Mouse (Mus musculus): ENCODE measurements at regions not wholly inside any gene's neighbourhood (a gene's known extent, or its start where the extent isn't known, plus 50 kb on each side); places are given as distances from the start of the nearest gene placed in this dataset.

DNA sequence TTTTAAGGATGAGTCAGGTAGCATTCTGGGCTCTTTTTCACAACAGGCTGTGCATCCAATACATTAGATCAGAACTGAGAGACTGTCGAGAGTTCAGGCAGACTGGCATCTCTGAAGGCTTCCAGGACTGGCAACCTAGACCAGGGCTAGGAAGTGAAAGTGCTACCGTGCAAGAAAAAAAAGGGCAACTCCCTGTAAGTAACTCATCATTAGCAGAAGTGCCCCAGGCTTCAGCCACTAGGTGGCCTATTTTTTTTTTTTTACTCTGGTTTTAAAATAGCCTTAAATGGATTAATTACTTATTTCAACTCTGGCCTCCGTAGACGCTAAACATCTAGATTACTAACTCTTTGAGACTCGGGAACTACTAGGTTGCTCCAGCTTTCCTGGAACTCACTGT is 216.8 kb downstream of the Sp3 start:
- peak overlapping the region; percentile 13 to 39; a peak in 2 of 4 replicates for H3K4me3 ChIP-seq (ENCODE audit: control insufficient read depth in 1 of 2, insufficient read depth in 1 of 2, low read depth in 2 of 2, low read length in 2 of 2)
- H3K4me1 ChIP-seq (ENCODE audit: control insufficient read depth in 1 of 2, insufficient read depth in 2 of 2, low read length in 2 of 2), result no peaks in the 10 kb centered on the region
- no peak overlapping the region for H3K9ac ChIP-seq (ENCODE audit: control insufficient read depth, low read depth, low read length, poor library complexity, severe bottlenecking)
- H3K79me2 ChIP-seq (ENCODE audit: control insufficient read depth, insufficient read depth, low read length, poor library complexity), result no peaks in the 10 kb centered on the region
- peak; percentile 88 for TF ChIP-seq ZNF384 (IDR thresholded peaks at IDR 0.05; ENCODE audit: low read depth, low read length)
- TF ChIP-seq GATA1 (IDR thresholded peaks at IDR 0.05; ENCODE audit: low read depth, low read length), result no peak
- TF ChIP-seq MYB (IDR thresholded peaks at IDR 0.05; ENCODE audit: low read depth, low read length), result no peak
- TF ChIP-seq SMC3 (IDR thresholded peaks at IDR 0.05; ENCODE audit: low read depth, low read length), result peak; percentile 58
- TF ChIP-seq TCF12 (IDR thresholded peaks at IDR 0.05; ENCODE audit: low read depth, low read length), result no peak
- peak in 2 of 3 experiments; percentile 14 to 50; a peak in 3 of 6 replicates for TF ChIP-seq CTCF (IDR thresholded peaks at IDR 0.05 in 2 of 3, conservative IDR thresholded peaks at IDR 0.05 in 1 of 3; ENCODE audit: control insufficient read depth in 1 of 3, insufficient read depth in 1 of 3, low read depth in 2 of 3, low read length in 3 of 3, poor library complexity in 1 of 3, severe bottlenecking in 1 of 3)
- peak; percentile 24 for TF ChIP-seq RAD21 (IDR thresholded peaks at IDR 0.05; ENCODE audit: low read depth, low read length)
- H3K36me3 ChIP-seq (ENCODE audit: control insufficient read depth in 1 of 2, insufficient read depth in 2 of 2, low read length in 2 of 2), result no peaks in the 10 kb centered on the region
- no peak overlapping the region for H3K27ac ChIP-seq (ENCODE audit: control insufficient read depth, low read depth, low read length)
- H3K9me3 ChIP-seq (replicated peaks; ENCODE audit: insufficient read depth, low read length), result no peaks in the 10 kb centered on the region
- peaks cover 0 to 3% of the 10 kb centered on the region in 2 experiments; a peak in 3 of 4 replicates for H3K27me3 ChIP-seq (ENCODE audit: control insufficient read depth in 1 of 2, insufficient read depth in 2 of 2, low read length in 2 of 2)
- peak; percentile 32 for DNase-seq (ENCODE audit: low read depth, low spot score)

DNA sequence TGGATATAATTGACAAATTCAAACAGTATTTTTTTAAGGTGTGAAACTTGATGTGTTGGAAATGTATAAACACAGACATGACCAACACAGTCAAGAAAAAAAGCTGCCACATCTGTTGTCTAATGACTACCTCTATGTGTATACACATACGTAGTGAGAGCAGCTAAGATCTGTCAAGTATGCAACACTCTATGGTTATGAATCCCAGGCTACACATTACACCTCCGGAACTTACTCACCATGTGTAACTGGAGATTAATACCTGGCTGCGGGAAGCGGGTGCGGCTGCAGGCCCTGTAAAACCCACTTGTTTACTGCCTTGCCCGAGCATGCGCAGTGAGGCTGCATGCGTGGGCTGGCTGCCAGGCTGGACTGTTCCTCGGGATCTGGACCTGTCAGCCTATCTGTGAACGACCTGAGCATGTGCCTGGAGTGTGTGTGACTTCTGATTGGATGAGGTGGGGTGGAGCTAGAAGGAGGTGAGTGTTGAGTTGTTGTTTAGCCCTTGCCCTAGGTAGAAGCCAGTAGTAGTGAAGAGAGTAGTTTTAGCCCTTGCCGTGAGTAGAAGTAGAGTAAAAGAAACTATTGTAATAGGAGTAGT is 211.1 kb downstream of the Sp3 start:
- H3K4me1 ChIP-seq (ENCODE audit: control insufficient read depth in 1 of 2, insufficient read depth in 2 of 2, low read length in 2 of 2), result no peaks in the 10 kb centered on the region
- no peak overlapping the region for H3K4me3 ChIP-seq (ENCODE audit: control insufficient read depth in 1 of 2, insufficient read depth in 1 of 2, low read depth in 2 of 2, low read length in 2 of 2)
- TF ChIP-seq MEF2A (IDR thresholded peaks at IDR 0.05; ENCODE audit: extremely low read depth, insufficient replicate concordance, low read depth, low read length, poor library complexity, severe bottlenecking) (no peak), NRF1 (IDR thresholded peaks at IDR 0.05; ENCODE audit: insufficient read depth, low read depth, low read length, poor library complexity, severe bottlenecking) (no peak), RAD21 (IDR thresholded peaks at IDR 0.05; ENCODE audit: low read depth, low read length) (no peak), ZNF384 (IDR thresholded peaks at IDR 0.05; ENCODE audit: low read depth, low read length) (no peak), TCF12 (IDR thresholded peaks at IDR 0.05; ENCODE audit: low read depth, low read length) (no peak), SIN3A (IDR thresholded peaks at IDR 0.05; ENCODE audit: low read length) (no peak), USF2 (IDR thresholded peaks at IDR 0.05; ENCODE audit: borderline replicate concordance in 1 of 2, insufficient read depth in 1 of 2, low read depth in 1 of 2, low read length in 2 of 2) (no peak), CHD2 (IDR thresholded peaks at IDR 0.05; ENCODE audit: low read length) (no peak), POLR2A (IDR thresholded peaks at IDR 0.05; ENCODE audit: control insufficient read depth in 1 of 2, insufficient read depth in 1 of 2, low read depth in 1 of 2, low read length in 2 of 2, poor library complexity in 1 of 2) (no peak), MXI1 (IDR thresholded peaks at IDR 0.05; ENCODE audit: low read depth, low read length) (no peak), USF1 (IDR thresholded peaks at IDR 0.05; ENCODE audit: low read depth, low read length) (no peak), CHD1 (IDR thresholded peaks at IDR 0.05; ENCODE audit: low read depth, low read length) (no peak)
- peaks cover 0 to 2% of the 10 kb centered on the region in 2 experiments; a peak in 3 of 4 replicates for H3K27me3 ChIP-seq (ENCODE audit: control insufficient read depth in 1 of 2, insufficient read depth in 2 of 2, low read length in 2 of 2)
- DNase-seq (ENCODE audit: low read depth, low spot score), result no peak
- no peaks in the 10 kb centered on the region for H3K79me2 ChIP-seq (ENCODE audit: control insufficient read depth, insufficient read depth, low read length, poor library complexity)
- no peak overlapping the region for H3K9ac ChIP-seq (ENCODE audit: control insufficient read depth, low read depth, low read length, poor library complexity, severe bottlenecking)
- no peaks in the 10 kb centered on the region for H3K9me3 ChIP-seq (replicated peaks; ENCODE audit: insufficient read depth, low read length)
- no peaks in the 10 kb centered on the region for H3K36me3 ChIP-seq (ENCODE audit: control insufficient read depth in 1 of 2, insufficient read depth in 2 of 2, low read length in 2 of 2)
- no peak overlapping the region for H3K27ac ChIP-seq (ENCODE audit: control insufficient read depth, low read depth, low read length)

All from MEL (cell line).